Mouse (Mus musculus) thymus, adult 2 months (tissue): ENCODE measurements around the gene Fut8.

Experiments
- CTCF ChIP-seq: fragments of 200-500 bp; IDR thresholded peaks from 2 replicates; pipeline ENCODE4 v1.5.1; 2012; ENCODE audit warnings: mild to moderate bottlenecking, control low read depth, low read length, moderate library complexity, borderline replicate concordance; ENCODE audit not compliant: control insufficient read depth, poor library complexity, insufficient read depth; ENCODE audit errors: extremely low read depth
- POLR2A ChIP-seq: fragments of 200-500 bp; IDR thresholded peaks from 2 replicates; pipeline ENCODE4 v1.6.1; 2012; ENCODE audit warnings: mild to moderate bottlenecking, low read length, control low read depth, moderate library complexity; ENCODE audit not compliant: control insufficient read depth, poor library complexity, insufficient read depth; ENCODE audit errors: extremely low read depth

GRCm38 (mm10) chr12:77240372-77240771 lies 2.4 kb downstream of the Fut8 start:
- TF ChIP-seq POLR2A (no peak), CTCF (no peak)
